Mouse (Mus musculus) testis, adult 2 months (tissue): ENCODE results near the gene Gm38431.

Experiments
- CTCF ChIP-seq: fragments of 200-500 bp; IDR thresholded peaks from 2 replicates; pipeline ENCODE4 v1.5.1; 2012; ENCODE audit warnings: low read depth, mild to moderate bottlenecking, inconsistent platforms, low read length, moderate library complexity; ENCODE audit not compliant: control insufficient read depth, insufficient read depth, insufficient replicate concordance
- POLR2A ChIP-seq: fragments of 200-500 bp; IDR thresholded peaks from 2 replicates; pipeline ENCODE4 v1.6.1; 2012; ENCODE audit warnings: low read depth, mild to moderate bottlenecking, inconsistent platforms, low read length, moderate library complexity; ENCODE audit not compliant: control insufficient read depth

- TF ChIP-seq CTCF, result no peak; the same call in 1 of the 2 replicates
- TF ChIP-seq POLR2A, result no peak
These were observed 61.0 kb downstream of the Gm38431 start for GRCm38 (mm10) chr9:21030781-21031250.
